Mouse (Mus musculus) lung, postnatal 25 days (tissue): ENCODE data around the gene Pdhx.

Experiments
- DNase-seq: peaks from one replicate; pipeline ENCODE4 v3.0.0; 2022; ENCODE audit warnings: low spot score

Gene Pdhx

GRCm38 (mm10) chr2:103058266-103058665, 15.0 kb downstream of the Pdhx start:
- DNase-seq, result peak; percentile 26

- no peak for DNase-seq
Observed at GRCm38 (mm10) chr2:103055820-103056219, 17.5 kb downstream of the Pdhx start.

GRCm38 (mm10) chr2:103051937-103052893, 21.1 kb downstream of the Pdhx start:
- no peak for DNase-seq

GRCm38 (mm10) chr2:103045286-103045685, 28.0 kb downstream of the Pdhx start:
- no peak for DNase-seq

- DNase-seq, result no peak
Observed at GRCm38 (mm10) chr2:103040896-103041295, 32.4 kb downstream of the Pdhx start.

- peak; percentile 57 for DNase-seq
Observed at GRCm38 (mm10) chr2:103037831-103038230, 35.5 kb downstream of the Pdhx start.

- no peak for DNase-seq
Observed at GRCm38 (mm10) chr2:103022728-103023127, 50.6 kb downstream of the Pdhx start.

GRCm38 (mm10) chr2:103020191-103020987, 52.9 kb downstream of the Pdhx start:
- no peak for DNase-seq

- DNase-seq, result peak; percentile 62
Observed at GRCm38 (mm10) chr2:103018817-103019494, 54.4 kb downstream of the Pdhx start.

- DNase-seq, result peak; percentile 8
Observed at GRCm38 (mm10) chr2:103017391-103017824, 55.9 kb downstream of the Pdhx start.

GRCm38 (mm10) chr2:103016089-103016488, 57.2 kb downstream of the Pdhx start:
- no peak for DNase-seq

- DNase-seq, result no peak
Observed at GRCm38 (mm10) chr2:103012782-103013575, 60.3 kb downstream of the Pdhx start.

- no peak for DNase-seq
Observed at GRCm38 (mm10) chr2:103008221-103008620, 65.1 kb downstream of the Pdhx start.

- DNase-seq, result no peak
Observed at GRCm38 (mm10) chr2:103004599-103004998, 68.7 kb downstream of the Pdhx start.

GRCm38 (mm10) chr2:102999153-102999575, 74.1 kb downstream of the Pdhx start:
- DNase-seq, result no peak

- DNase-seq, result no peak
Observed at GRCm38 (mm10) chr2:102998356-102998755, 75.0 kb downstream of the Pdhx start.

- no peak for DNase-seq
Observed at GRCm38 (mm10) chr2:102997874-102998273, 75.4 kb downstream of the Pdhx start.

GRCm38 (mm10) chr2:102993841-102994607, 79.3 kb downstream of the Pdhx start:
- no peak for DNase-seq

GRCm38 (mm10) chr2:102992405-102992804, 80.9 kb downstream of the Pdhx start:
- no peak for DNase-seq

- DNase-seq, result no peak
Observed at GRCm38 (mm10) chr2:102990301-102990702, 83.0 kb downstream of the Pdhx start.

- no peak for DNase-seq
Observed at GRCm38 (mm10) chr2:102989446-102989845, 83.9 kb downstream of the Pdhx start.
